Mouse (Mus musculus): ENCODE measurements at regions not wholly inside any gene's neighbourhood (a gene's known extent, or its start where the extent isn't known, plus 50 kb on each side); places are given as distances from the start of the nearest gene placed in this dataset.

GRCm38 (mm10) chr12:16056831-16057230, 240.1 kb upstream of the Trib2 start:
- DNase-seq = peak; percentile 65 to 85

GRCm38 (mm10) chr12:16056216-16056615, 239.5 kb upstream of the Trib2 start:
- DNase-seq = no peak

GRCm38 (mm10) chr12:16054591-16054990, 237.9 kb upstream of the Trib2 start:
- DNase-seq = no peak

GRCm38 (mm10) chr12:16053735-16054134, 237.0 kb upstream of the Trib2 start:
- no peak for DNase-seq

- no peak for DNase-seq
Measured at GRCm38 (mm10) chr12:16052998-16053397, 236.3 kb upstream of the Trib2 start.

- no peak for DNase-seq
Measured at GRCm38 (mm10) chr12:16052353-16052752, 235.6 kb upstream of the Trib2 start.

GRCm38 (mm10) chr12:16051439-16051838, 234.7 kb upstream of the Trib2 start:
- DNase-seq = no peak

GRCm38 (mm10) chr12:16049545-16049944, 232.8 kb upstream of the Trib2 start:
- DNase-seq = no peak

GRCm38 (mm10) chr12:16046643-16047042, 229.9 kb upstream of the Trib2 start:
- no peak for DNase-seq

- DNase-seq = no peak
Measured at GRCm38 (mm10) chr12:16045791-16046494, 229.2 kb upstream of the Trib2 start.

- DNase-seq = no peak
Measured at GRCm38 (mm10) chr12:16043466-16044214, 226.9 kb upstream of the Trib2 start.

- DNase-seq = no peak
Measured at GRCm38 (mm10) chr12:16042362-16042761, 225.6 kb upstream of the Trib2 start.

GRCm38 (mm10) chr12:16041129-16041528, 224.4 kb upstream of the Trib2 start:
- no peak for DNase-seq

- no peak for DNase-seq
Measured at GRCm38 (mm10) chr12:16035551-16035950, 218.8 kb upstream of the Trib2 start.

- no peak for DNase-seq
Measured at GRCm38 (mm10) chr12:16034691-16035515, 218.2 kb upstream of the Trib2 start.

- DNase-seq = no peak
Measured at GRCm38 (mm10) chr12:16026654-16027053, 209.9 kb upstream of the Trib2 start.

- DNase-seq = no peak
Measured at GRCm38 (mm10) chr12:16023273-16023672, 206.6 kb upstream of the Trib2 start.

- no peak for DNase-seq
Measured at GRCm38 (mm10) chr12:16021202-16021821, 204.6 kb upstream of the Trib2 start.

- no peak for DNase-seq
Measured at GRCm38 (mm10) chr12:16018237-16018636, 201.5 kb upstream of the Trib2 start.

- DNase-seq = no peak
Measured at GRCm38 (mm10) chr12:16016621-16017020, 199.9 kb upstream of the Trib2 start.

- DNase-seq = no peak
Measured at GRCm38 (mm10) chr12:16015596-16015995, 198.9 kb upstream of the Trib2 start.

GRCm38 (mm10) chr12:16014679-16015078, 198.0 kb upstream of the Trib2 start:
- no peak for DNase-seq
